Mouse (Mus musculus) naive thymus-derived CD4-positive, alpha-beta T cell, adult 5 months (primary cell): ENCODE measurements around the gene Adh5. TPM values are rescaled to one million over a fixed set of nuclear protein-coding genes. Genes with fewer than 3 reads are reported as not detected.

Source experiments
- polyA plus RNA-seq: library from polyadenylated mRNA; unstranded; fragments of 100-300 nt; shearing (Covaris generic); gene quantifications from one replicate; pipeline ENCODE4 v1.2.1, GENCODE M21; 2017

Gene Adh5
- polyA plus RNA-seq: 117 TPM

DNA sequence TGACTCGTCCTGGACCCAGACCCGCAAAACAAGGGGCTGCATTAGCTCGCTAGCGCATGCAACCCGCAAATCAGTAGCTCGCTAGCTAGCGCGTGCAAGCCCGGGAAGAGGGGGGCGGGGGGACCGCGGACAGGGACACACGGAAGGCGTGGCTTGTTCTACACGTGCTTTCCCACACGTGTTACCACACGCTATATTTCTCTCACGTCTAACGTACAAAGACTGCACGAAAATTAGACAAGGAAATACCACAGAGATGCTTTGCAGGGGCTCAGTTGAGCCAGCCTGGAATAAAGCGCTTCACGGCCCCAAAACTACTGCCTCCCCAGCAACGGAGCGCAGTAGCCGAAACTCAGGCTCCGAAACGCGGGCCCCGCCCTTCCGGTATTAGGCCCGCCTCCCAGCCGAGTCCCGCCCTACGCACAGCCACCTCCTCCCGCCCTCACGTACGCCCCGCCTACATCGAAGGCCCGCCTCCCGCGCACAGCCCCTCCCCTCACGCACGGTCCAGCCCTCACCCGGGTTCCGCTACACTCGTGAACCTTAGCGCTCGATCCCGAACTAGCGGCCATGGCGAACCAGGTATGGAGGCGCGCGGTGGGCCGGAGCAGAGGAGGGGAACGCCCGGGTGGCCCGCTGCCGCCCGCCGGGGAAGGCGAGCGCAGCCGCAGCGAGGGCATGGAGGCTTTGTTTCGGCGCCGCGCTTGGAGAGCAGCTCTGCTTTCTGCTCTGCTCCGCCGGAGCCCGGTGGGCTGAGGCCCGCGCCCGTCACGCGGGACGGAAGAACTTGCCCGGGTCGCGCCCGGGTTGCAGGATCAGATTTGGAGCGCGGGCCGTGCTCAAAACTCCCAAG, at the start of gene Adh5:
Gene Adh5, plus strand, starts transcription at position 482 of the 853 bp plus-strand sequence.

GRCm38 (mm10) chr3:138415121-138415690, 27.7 kb upstream of the Adh5 start, which contains the start of gene Adh4:
Gene Adh4 (plus strand): TSS chr3:138415466.

DNA sequence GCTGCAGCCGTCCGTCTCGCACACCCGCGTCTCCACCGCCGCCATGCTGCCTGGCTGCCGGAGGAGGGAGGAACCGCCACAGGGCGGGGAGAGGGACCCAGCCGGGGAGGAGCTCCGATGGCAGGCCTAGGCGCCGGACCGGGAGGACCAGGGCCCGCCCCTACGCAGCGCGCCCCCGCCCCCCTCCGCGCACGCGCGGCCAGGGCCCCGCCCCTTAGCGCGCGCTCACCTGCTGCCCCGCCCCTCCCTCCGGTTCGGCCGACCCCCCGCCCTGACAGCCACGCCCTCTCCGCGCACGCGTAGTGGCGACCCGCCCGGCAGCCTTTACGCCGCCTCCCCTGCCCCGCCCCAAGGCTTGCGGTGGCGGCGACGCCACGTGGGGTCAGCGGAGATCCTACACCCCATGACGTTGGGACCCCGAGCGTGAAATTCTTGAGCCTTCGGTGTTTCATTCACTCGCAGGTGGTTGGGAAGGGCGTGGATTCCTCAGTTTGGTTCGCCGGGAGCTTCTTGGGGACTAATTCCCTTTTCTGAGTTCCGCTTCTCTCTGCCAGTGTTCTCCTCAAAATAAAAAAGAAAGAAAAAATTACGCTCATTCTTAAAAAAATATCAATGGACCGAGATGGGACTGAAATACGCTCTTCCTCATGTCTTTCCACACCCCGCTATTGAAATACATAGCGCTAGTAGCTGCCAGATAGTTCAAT, 46.6 kb downstream of the Adh5 start, which contains the start of gene Metap1:
Gene Metap1, minus strand, starts transcription at position 189 of the 707 bp plus-strand sequence.

Other genes starting within 250 kb of the Adh5 start
- not detected for gene 4930579F01Rik, start 249.3 kb upstream of the Adh5 start, polyA plus RNA-seq
- not detected for gene Adh7, start 225.3 kb upstream of the Adh5 start, polyA plus RNA-seq
- gene Adh1, start 182.1 kb upstream of the Adh5 start, polyA plus RNA-seq: 19.3 TPM
- gene Adh6a, start 129.8 kb upstream of the Adh5 start, polyA plus RNA-seq: not detected
- gene Adh6b, start 101.3 kb upstream of the Adh5 start, polyA plus RNA-seq: not detected
- not detected for gene Adh4, start 27.6 kb upstream of the Adh5 start, polyA plus RNA-seq
- 34.3 TPM for gene Metap1, start 46.4 kb downstream of the Adh5 start, polyA plus RNA-seq
- gene Eif4e, start 83.1 kb downstream of the Adh5 start, polyA plus RNA-seq: 179 TPM